19 mouse cellular contexts compared by ENCODE assay signal in genomic region chr12:31083007-31083406, GRCm38 (mm10). TPM values are rescaled to one million over a fixed set of nuclear protein-coding genes. Genes with fewer than 3 reads are reported as not detected.
DNase-seq lines count a peak whose midpoint lies in the region; ATAC-seq and TF ChIP-seq lines count a peak whose summit lies in the region.
"Had no signal": no experiment of that assay in that cellular context is flagged by ENCODE, and none has a peak within 500 bp of the region (broad histone marks: within the 10 kb centered on the region; RNA-seq: fewer than 3 reads in every experiment).

No protein-coding gene starts in this region.

- peak; percentile 36 for DNase-seq in heart, postnatal 0 days (ENCODE audit: low spot score)
- DNase-seq in MEL-GATA-1-ER (ENCODE audit: extremely low read depth, low read depth) = peak; percentile 84
- DNase-seq in liver, embryonic 11.5 days (ENCODE audit: low spot score) = no peak
- no peak for DNase-seq in c-Kit-positive CD71-positive TER-119-positive erythroid progenitor cells, embryonic 14.5 days (ENCODE audit: low spot score)
- DNase-seq in left cerebral cortex, postnatal 4 days = no peak
- DNase-seq in cerebellum, adult 8-10 months = no peak
- DNase-seq: adrenal gland, postnatal 10 days; cerebellum, adult 11-12 months; right cerebral cortex, postnatal 25 days; thymus, adult 2 months had no signal

- no peaks in the 10 kb centered on the region for H3K36me3 ChIP-seq in heart, postnatal 0 days (replicated peaks; ENCODE audit: control insufficient read depth, insufficient read depth, low read length)
- H3K36me3 ChIP-seq in heart, embryonic 11.5 days (ENCODE audit: control insufficient read depth, insufficient read depth, low read length) = no peaks in the 10 kb centered on the region
- H3K36me3 ChIP-seq in liver, embryonic 11.5 days (ENCODE audit: control insufficient read depth, insufficient read depth, low read length) = no peaks in the 10 kb centered on the region
- H3K36me3 ChIP-seq: embryonic facial prominence, embryonic 15.5 days; hindbrain, embryonic 10.5 days; neural tube, embryonic 12.5 days had no signal

- TF ChIP-seq EP300 in heart, postnatal 0 days (IDR thresholded peaks at IDR 0.05; ENCODE audit: low read depth) = no peak

- ATAC-seq in heart, postnatal 0 days (ENCODE audit: insufficient read depth, low read depth) = no peak
- no peak for ATAC-seq in heart, embryonic 11.5 days (replicated peaks; ENCODE audit: insufficient number of reproducible peaks, low FRiP score, low TSS enrichment)
- ATAC-seq in liver, embryonic 11.5 days (replicated peaks; ENCODE audit: low FRiP score) = peak; percentile 61
- peak; percentile 41 for ATAC-seq in megakaryocyte-erythroid progenitor cell, adult 5-6 weeks (replicated peaks; ENCODE audit: low FRiP score, low TSS enrichment, poor library complexity, severe bottlenecking)
- ATAC-seq: forebrain, embryonic 13.5 days had no signal

- H3K4me1 ChIP-seq in heart, postnatal 0 days (ENCODE audit: control insufficient read depth, insufficient read depth) = peaks cover 11% of the 10 kb centered on the region
- H3K4me1 ChIP-seq in heart, embryonic 11.5 days (ENCODE audit: control insufficient read depth, insufficient read depth, low read length) = peaks cover 8% of the 10 kb centered on the region; the same call in 1 of the 2 replicates
- H3K4me1 ChIP-seq in liver, embryonic 11.5 days (replicated peaks; ENCODE audit: control insufficient read depth, insufficient read depth, low read length) = peaks cover 46% of the 10 kb centered on the region
- H3K4me1 ChIP-seq: embryonic facial prominence, embryonic 15.5 days; forebrain, embryonic 13.5 days; hindbrain, embryonic 10.5 days; neural tube, embryonic 12.5 days had no signal

- TF ChIP-seq CTCF in heart, postnatal 0 days (IDR thresholded peaks at IDR 0.05; ENCODE audit: low read depth) = no peak

- H3K27ac ChIP-seq in heart, postnatal 0 days (ENCODE audit: low read depth) = no peak overlapping the region
- no peak overlapping the region for H3K27ac ChIP-seq in heart, embryonic 11.5 days (ENCODE audit: low read depth, low read length)
- no peak overlapping the region for H3K27ac ChIP-seq in liver, embryonic 11.5 days (ENCODE audit: low read depth, low read length)
- H3K27ac ChIP-seq: embryonic facial prominence, embryonic 15.5 days; forebrain, embryonic 13.5 days; hindbrain, embryonic 10.5 days; neural tube, embryonic 12.5 days had no signal

- no peak overlapping the region for H3K4me2 ChIP-seq in heart, postnatal 0 days (ENCODE audit: low read depth, low read length)
- H3K4me2 ChIP-seq in heart, embryonic 11.5 days = no peak overlapping the region
- H3K4me2 ChIP-seq in liver, embryonic 11.5 days = no peak overlapping the region; the same call in none of the 2 replicates
- H3K4me2 ChIP-seq: embryonic facial prominence, embryonic 15.5 days; forebrain, embryonic 13.5 days; neural tube, embryonic 12.5 days had no signal

- WGBS in heart, postnatal 0 days = 6% methylated on average over 4 of the region's 4 CpGs
- WGBS in heart, embryonic 11.5 days (ENCODE audit: insufficient replicate concordance) = 28% methylated on average over 4 of the region's 4 CpGs
- 29% methylated on average over 4 of the region's 4 CpGs for WGBS in liver, embryonic 11.5 days

- no peak overlapping the region for H3K4me3 ChIP-seq in heart, postnatal 0 days (ENCODE audit: low read depth, low read length)
- no peak overlapping the region for H3K4me3 ChIP-seq in heart, embryonic 11.5 days (ENCODE audit: low read depth, low read length)
- H3K4me3 ChIP-seq in liver, embryonic 11.5 days (ENCODE audit: low read depth, low read length) = no peak overlapping the region
- H3K4me3 ChIP-seq: embryonic facial prominence, embryonic 15.5 days; forebrain, embryonic 13.5 days; hindbrain, embryonic 10.5 days; neural tube, embryonic 12.5 days had no signal

- H3K9me3 ChIP-seq in heart, postnatal 0 days (replicated peaks; ENCODE audit: control insufficient read depth, low read length) = no peaks in the 10 kb centered on the region
- no peaks in the 10 kb centered on the region for H3K9me3 ChIP-seq in heart, embryonic 11.5 days (replicated peaks; ENCODE audit: control insufficient read depth, low read length)
- no peaks in the 10 kb centered on the region for H3K9me3 ChIP-seq in liver, embryonic 11.5 days (ENCODE audit: control insufficient read depth, low read length)
- H3K9me3 ChIP-seq: embryonic facial prominence, embryonic 15.5 days; forebrain, embryonic 13.5 days; hindbrain, embryonic 10.5 days; neural tube, embryonic 12.5 days had no signal

- intact Hi-C loops in left cerebral cortex, postnatal 4 days (cut with DNase I) = no loop called here

- no peak overlapping the region for H3K9ac ChIP-seq in heart, postnatal 0 days (replicated peaks; ENCODE audit: low read depth, low read length)
- no peak overlapping the region for H3K9ac ChIP-seq in heart, embryonic 11.5 days (ENCODE audit: low read depth, low read length)
- no peak overlapping the region for H3K9ac ChIP-seq in liver, embryonic 11.5 days (ENCODE audit: low read depth, low read length)
- H3K9ac ChIP-seq: embryonic facial prominence, embryonic 15.5 days; forebrain, embryonic 13.5 days; neural tube, embryonic 12.5 days had no signal

- no peaks in the 10 kb centered on the region for H3K27me3 ChIP-seq in heart, postnatal 0 days (ENCODE audit: control insufficient read depth, insufficient read depth, low read length)
- H3K27me3 ChIP-seq in heart, embryonic 11.5 days (ENCODE audit: control insufficient read depth, insufficient read depth, low read length) = no peaks in the 10 kb centered on the region
- no peaks in the 10 kb centered on the region for H3K27me3 ChIP-seq in liver, embryonic 11.5 days (replicated peaks; ENCODE audit: control insufficient read depth, insufficient read depth, low read length)
- H3K27me3 ChIP-seq: CH12.LX; embryonic facial prominence, embryonic 15.5 days; forebrain, embryonic 13.5 days; neural tube, embryonic 12.5 days had no signal

RNA-seq across cellular contexts. Expression of gene Fam110c, which starts 9.3 kb away (rescaled TPM):
- total RNA-seq in heart, postnatal 0 days (2014; rRNA removed; ENCODE audit: low replicate concordance) = 0.27 and 0.84 TPM in 2 replicates
- polyA plus RNA-seq in heart, postnatal 0 days (2015; fragmentation: Nextera tagmentation; extraction: Ambion mirVana) = 0.57 and 1.6 TPM in 2 replicates
- 0.40 and 0.92 TPM in 2 replicates for polyA plus RNA-seq in heart, embryonic 11.5 days (2014; fragmentation: Nextera tagmentation; extraction: Ambion mirVana)
- 2.4 and 2.5 TPM in 2 replicates for polyA plus RNA-seq in liver, embryonic 11.5 days (2014; fragmentation: Nextera tagmentation; extraction: Ambion mirVana)
- total RNA-seq in megakaryocyte-erythroid progenitor cell, adult 5-6 weeks (2014; fragmentation: Nextera tagmentation) = 0.35 and 1.1 TPM in 2 replicates
- 3.0 and 3.9 TPM in 2 replicates for total RNA-seq in megakaryocyte-erythroid progenitor cell, adult 5-6 weeks (2017)
- total RNA-seq in left cerebral cortex, postnatal 4 days (2021) = not detected
- total RNA-seq: CH12.LX; layer of hippocampus, adult 18-20 months had no signal
- polyA plus RNA-seq: brain, embryonic 14.5 days; neural tube, embryonic 12.5 days had no signal

Comparison
In these comparisons a context has a peak if more than half of its experiments do, and no peak if none do; other contexts are left out.
1. ATAC-seq: peak in liver, embryonic 11.5 days (single experiment) and megakaryocyte-erythroid progenitor cell, adult 5-6 weeks (single experiment); none in heart, postnatal 0 days (single experiment) and heart, embryonic 11.5 days (single experiment).
2. DNase-seq: peak in heart, postnatal 0 days (single experiment) and MEL-GATA-1-ER (single experiment); none in liver, embryonic 11.5 days (single experiment), c-Kit-positive CD71-positive TER-119-positive erythroid progenitor cells, embryonic 14.5 days (single experiment), left cerebral cortex, postnatal 4 days (single experiment) and cerebellum, adult 8-10 months (single experiment).